Mouse (Mus musculus): ENCODE data around the gene Rab1b.

The Rab1b gene

DNA sequence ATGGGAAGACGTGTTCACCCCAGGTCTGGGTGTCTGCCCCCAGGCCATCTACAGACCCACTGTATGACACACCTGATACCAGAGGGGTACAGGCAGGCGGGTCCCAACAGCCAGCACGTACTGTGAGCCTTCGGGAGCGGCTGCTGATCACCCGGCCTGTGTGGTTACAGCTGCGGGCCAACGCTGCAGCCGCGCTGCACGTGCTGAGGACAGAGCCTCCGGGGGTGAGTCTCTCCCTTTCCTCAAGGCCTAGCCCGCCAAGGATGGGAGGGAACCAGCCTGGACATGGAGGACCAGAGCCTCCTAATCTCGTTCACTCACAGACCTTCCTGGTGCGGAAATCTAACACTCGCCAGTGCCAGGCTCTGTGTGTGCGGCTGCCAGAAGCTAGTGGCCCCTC is 55.8 kb downstream of the Rab1b start:
- peak; percentile 68 for DNase-seq (ENCODE audit: low read depth)

DNA sequence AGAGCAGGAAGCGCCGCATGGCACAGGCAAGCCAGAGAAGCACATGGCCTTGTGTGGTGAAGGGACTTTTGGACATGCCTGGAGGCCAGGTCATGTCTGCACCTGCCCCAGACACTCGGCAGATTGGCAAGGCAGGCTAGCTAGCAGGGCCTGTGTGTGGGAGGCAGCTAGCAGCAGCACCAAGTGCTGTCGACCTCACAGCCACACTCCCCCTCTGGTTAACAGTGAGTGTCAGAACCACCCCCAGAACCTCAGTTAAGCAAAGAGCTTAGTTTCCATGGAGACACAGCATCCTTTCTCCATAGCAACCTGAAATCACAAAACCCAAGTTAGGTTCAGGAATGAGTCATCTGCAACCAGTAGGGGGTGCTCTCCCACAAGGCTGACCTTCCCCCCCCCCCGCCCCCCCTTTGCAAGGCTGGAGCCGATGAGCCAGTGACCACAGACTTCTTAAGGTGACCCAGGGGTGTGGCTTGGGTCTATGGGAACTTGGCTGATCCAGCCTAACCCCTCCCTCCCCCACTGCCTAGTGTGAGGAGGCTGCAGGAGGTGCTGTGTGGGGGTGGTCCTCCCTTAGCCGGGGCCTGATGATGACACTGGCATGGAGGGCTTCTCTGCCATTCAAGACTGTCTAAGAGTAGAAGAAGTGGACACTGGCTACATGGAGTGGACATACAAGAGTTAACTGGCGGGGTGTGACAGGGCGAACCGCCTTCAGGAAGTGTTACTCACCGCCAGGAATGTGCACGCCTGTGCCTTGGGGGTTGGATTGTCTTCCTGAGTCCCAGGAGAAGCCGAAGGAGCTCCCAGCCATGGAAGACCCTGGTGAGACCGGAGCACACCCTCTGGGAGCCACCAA is 56.6 kb downstream of the Rab1b start, which contains the start of gene Rin1:
Gene Rin1, plus strand, starts transcription at position 435 of the 859 bp plus-strand sequence.
- DNase-seq (ENCODE audit: low read depth) = peak; percentile 93

DNA sequence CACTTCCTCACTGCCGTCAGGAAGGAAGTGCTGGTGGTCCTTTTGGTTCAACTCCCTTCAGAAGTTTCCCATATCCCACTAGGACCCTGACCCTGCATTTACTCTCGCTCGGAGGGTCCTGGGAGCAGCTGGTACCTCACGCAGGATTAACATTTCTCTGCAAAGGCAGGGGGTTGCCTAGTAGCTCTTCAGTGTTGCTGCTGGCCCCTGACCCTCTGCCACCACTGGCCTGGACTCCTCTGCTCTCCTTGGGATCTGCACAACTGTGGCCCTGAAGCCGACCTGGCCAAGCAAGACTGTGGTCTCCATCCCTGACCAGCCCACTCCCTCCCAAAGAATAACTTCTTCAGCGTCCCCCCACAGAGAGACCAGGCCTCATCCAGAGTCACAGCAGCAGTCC is 57.5 kb downstream of the Rab1b start:
- DNase-seq (ENCODE audit: low read depth) = no peak

Data from NIH3T3 (cell line).